Mouse (Mus musculus) induced T-regulatory cell, adult 2 months (primary cell): ENCODE results near the gene Abtb2.
"Not testable (repeated sequence)": the region's sequence is repeated elsewhere in the genome, so short reads cannot be mapped to it uniquely, and the experiment has no call there.

ENCODE experiments used
- DNase-seq: peaks from one replicate; pipeline ENCODE4 v3.0.0-alpha.2; 2012; ENCODE audit warnings: low read depth

The Abtb2 gene

DNA sequence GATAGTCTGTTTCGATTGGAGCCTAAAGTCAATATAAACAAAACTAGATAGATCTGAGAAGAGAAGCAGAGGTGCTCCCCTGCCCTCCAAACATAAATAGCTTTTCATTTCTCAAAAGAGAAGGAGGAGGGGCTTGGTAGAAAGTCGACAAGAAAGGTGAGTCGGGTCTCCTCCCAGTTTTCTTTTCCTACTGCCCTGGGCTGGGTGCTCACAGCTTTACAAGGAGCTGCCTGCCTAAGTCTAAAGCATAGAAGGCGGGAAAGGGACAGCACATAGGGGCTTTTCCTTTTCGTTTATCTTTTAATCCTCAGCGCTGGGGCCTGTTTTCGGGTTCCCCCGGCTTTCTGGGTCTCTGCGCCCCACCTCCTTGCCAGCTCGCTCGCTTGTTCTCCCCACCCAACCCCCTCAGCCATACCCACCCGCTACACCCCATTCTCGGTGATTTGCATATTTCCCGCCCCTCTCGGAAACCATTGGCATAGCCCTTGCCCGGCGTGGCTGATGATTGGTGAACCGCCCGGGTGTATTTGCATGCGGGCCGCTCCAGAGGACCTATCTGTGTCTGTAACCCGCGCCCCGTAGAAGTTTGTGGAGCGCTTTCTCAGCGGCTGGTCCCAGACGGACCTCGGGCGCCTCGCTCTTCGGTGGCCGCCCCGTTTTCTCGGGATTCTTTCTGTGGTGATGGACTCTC lies at the start of gene Abtb2:
Gene Abtb2, plus strand, starts transcription at position 579 of the 691 bp plus-strand sequence.
- peak; percentile 97 for DNase-seq

DNA sequence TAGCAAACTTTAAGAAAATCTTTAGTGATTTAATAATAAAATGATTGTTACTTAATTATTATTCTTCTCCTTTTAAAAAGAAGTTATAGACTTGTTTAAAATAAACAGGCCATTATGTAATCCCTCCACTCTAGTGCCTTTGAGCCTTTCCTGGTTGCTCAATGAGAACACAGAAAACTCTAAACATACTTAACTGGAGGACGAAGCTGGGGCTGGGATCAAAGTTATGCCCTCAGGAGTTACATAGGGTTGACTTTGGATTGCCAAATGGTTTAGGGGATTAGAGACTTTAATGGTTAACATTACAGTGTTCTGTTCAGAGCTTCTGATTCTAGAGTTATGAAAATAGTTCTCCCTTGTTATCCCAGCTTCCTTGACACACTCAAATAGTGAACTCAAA lies 49.6 kb upstream of the Abtb2 start:
- no peak for DNase-seq

DNA sequence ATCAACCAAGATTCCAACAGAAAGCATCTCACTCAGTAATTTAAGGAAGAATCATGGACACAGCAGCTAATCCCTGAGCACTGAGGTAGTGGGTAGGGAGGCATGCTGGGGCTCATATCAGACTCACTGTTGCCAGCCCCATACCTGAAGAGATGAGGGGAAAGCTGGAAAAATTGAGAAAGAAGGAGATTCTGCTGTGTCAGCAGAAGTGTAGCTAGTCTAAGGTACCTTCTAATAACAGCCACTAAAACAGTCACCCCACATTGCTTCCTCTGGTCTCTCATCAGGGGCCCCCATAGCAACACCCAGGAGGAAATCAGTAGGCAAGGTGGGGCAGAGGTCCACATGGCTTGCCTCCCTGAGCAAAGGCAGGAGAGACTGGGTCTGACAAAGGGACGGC lies 40.5 kb upstream of the Abtb2 start:
- DNase-seq, result no peak

DNA sequence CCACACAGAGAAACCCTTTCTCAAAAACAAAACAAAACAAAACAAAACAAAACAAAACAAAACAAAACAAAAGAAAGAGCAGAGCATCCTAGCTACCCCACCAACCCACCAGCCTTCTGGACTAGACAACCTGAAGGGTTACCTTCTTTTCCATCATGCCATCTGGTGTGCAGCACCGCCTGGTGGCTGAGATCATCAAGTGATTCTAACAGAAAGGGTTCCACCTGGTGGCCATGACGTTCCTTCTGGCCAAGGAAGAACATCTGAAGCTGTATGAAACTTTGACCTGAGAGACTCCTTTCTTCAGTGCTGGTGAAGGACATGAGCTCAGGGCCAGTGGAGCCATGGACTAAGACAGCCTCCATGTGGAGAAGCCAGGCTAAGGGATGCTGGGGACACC lies 19.0 kb upstream of the Abtb2 start:
- peak; percentile 86 for DNase-seq

DNA sequence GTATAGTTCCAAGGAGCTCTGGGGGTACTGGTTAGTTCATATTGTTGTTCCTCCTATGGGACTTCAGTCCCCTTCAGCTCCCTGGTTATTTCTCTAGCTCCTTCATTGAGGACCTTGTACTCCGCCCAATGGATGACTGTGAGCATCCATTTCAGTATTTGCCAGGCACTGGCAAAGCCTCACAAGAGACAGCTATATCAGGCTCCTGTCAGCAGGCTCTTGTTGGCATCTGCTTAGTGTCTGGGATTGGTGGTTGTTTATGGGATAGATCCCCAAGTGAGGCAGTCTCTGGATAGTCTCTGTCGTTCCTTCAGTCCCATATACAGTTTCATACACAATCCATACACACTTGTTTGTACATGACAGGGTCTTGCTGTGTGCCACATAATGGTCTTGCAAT lies 15.8 kb upstream of the Abtb2 start:
- DNase-seq, result not testable (repeated sequence)

DNA sequence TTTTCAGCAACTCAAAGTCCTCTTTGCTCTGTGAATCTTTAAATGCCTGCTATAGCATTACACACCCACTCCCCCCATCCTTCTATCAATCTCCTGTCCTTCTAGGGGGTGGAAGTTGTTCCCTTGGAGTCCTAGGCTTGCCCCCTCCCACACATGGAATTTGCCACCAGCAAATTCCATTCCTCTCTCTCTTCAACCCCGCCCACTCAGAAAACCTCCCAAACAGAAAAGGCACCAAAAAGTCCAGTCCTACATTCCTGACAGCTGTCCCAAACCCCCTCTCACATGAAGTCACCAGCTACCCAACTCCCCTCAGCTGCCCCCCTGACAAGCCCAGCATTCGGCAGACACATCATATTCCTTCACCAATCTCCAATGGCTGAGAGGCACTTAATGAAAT lies 12.1 kb upstream of the Abtb2 start:
- DNase-seq, result no peak

DNA sequence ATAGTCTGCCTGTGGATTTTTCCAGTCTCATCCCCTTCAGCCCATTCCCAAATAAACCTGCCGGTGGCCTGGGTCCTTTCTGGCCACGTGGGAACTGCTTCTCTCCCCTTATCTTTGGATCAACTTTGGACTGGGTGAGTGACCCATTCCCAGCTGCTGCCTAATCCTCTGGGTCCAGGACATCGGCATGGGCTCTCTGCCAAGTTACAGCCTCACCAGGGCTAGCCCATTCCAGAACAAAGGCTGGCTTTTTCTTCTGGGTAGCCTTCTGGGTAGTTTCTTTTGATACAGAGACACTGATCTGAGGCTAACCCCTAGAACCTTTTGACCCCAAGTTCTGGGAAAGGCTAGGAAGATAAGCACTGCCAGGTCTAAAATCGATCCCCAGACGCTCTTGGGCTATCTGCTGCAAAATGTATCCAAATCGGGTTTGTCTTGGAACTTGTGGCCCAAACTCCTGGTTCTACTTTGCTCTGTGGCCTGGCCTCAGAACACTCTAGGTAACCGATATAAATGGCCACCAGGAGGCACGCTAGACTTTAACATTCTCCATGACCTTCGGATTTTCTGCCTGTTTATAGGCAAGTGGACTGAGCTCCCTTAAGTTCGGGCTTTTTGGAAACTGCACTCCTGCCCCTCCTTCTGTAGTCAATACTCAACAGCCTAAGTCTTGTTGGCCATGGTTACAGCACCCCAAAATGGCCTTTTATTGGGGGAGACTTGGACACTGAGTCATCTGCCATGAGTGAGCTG lies 9.8 kb upstream of the Abtb2 start:
- DNase-seq, result peak; percentile 64

DNA sequence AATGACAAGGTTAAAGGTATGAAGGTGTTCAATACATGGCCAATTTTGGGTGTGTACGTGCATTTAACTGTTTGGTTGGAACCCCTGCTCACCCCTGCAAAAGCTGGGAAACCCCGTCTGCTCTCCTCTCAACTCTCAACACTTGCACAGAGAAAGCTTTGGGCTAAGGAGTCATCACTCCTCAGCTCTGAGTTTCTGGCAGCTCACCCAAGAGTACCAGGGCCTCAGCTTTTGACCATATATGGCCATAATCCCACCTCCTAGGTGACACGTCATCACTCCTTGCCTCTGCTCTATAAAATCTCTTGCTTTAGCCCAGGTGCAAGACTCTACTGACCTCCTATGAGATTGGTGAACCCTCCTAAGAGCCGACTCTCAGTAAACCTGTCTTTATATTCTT lies 5.2 kb upstream of the Abtb2 start:
- no peak for DNase-seq

DNA sequence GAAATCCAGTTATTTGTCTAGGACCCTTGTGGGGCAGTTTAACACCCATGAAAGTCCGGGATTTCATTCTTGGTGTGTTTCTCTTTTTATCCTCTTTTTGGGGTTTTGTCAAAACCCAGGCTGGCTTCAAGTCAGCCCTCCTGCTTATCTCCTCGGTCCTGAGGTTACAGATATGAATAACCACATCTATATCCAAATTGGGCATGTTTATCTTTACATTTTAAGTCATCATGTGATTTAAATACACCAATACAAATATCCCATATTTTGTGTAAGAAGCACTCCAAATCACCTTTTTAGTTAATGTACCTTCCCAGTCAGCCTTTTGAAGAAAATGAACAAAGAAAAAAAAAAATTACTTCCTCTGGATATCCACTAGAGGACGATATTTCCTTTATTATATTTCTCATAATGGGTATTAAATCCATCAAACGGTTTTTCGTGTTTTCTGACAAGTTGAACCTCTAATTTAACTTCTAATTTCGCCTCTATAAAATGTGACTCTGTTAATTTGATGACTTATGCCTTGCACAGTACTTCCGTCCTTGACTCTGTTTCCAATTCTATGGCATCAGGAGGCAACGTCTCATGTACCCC lies 1.6 kb upstream of the Abtb2 start:
- DNase-seq, result peak; percentile 81

DNA sequence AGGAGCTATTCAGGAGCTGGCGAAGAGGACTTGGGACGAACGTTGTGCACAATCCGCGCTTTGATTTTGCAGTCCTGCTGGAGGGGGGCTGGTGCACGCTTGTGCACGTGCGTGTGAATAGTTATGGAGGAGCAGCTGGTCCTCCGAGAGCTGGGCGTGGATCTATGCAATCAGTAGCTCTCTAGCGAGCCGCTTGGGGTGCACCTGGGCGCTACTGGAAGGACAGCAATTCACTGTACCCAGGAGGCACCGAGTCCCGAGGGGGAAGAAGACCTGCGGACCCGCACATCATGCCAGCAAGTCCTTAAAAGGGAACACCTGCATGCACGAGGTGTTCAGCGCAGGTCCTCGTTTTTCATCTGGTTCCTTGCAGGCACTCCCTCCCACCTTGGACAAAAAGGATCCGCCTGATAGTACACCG lies 929 bp upstream of the Abtb2 start:
- DNase-seq, result peak; percentile 79

DNA sequence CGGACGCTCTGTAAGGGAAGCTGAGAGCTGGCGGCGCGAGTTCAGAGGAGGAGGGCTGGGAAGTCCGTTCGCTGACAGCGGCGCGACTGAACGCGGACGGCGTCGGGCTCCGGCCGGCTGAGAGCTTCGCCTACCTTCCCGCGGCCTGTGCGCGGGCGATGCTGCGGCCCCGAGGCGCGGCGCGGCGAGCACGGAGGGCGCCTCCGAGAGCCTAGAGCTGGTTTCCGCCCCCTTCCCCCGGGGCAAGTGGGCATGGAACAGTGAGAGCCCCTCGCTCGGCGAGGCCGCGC lies 258 bp downstream of the Abtb2 start:
- DNase-seq, result no peak

DNA sequence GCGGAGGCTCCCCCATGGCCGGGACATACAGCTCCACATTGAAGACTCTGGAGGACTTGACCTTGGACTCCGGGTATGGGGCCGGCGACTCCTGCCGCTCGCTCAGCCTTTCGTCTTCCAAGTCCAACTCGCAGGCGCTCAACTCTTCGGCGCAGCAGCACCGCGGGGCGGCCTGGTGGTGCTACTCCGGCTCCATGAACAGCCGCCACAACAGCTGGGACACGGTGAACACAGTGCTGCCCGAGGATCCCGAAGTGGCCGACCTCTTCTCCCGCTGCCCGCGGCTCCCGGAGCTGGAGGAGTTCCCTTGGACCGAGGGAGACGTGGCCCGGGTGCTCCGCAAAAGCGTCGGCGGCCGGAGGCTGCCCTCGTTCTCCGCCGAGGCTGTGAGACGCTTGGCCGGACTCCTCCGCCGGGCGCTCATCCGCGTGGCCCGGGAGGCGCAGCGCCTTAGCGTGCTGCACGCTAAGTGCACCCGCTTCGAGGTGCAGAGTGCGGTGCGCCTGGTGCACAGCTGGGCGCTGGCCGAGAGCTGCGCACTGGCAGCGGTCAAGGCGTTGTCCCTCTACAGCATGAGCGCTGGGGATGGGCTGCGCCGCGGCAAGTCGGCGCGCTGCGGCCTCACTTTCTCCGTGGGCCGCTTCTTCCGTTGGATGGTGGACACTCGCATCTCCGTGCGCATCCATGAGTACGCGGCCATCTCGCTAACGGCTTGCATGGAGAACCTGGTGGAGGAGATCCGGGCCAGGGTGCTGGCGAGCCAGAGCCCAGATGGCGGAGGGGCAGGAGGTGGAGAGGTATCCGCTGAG lies 807 bp downstream of the Abtb2 start:
- peak; percentile 65 for DNase-seq

DNA sequence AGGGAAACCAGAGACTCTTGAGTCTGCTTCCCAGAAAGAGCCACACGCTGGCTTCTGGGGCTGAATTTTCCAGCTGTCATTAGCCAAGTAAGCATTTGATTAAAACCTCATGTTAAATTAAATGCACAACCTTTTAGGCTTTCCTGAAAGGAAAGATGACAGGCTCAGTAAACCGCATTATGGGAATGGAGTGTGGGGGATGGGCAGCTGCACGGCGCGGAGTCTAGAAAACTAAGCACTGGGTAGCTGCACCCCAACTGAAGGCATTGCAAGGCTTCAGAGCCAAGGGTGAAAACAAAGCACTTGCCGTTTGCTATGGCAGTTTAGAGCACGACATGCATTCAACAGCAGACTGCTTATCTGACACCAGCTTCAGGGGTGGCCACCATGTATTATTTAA lies 2.1 kb downstream of the Abtb2 start:
- DNase-seq, result no peak

DNA sequence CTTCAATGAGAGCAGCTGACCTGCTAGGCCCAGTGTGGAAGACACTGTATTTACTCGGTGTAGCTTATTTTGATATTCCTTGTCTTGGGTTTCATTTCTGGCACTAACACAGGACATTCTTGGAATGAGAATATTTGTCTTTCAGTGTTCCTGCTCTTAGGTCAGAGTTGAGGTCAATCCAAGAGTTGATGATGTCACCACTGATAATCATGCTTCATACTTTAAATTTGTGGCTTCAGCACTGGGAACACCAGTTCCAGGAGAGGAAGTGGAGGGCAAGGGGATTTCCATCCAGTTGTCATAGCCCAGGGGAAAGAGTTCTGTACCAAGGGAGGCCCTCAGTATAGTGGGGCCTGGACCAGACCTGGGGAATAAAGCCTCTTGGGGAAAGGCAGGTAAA lies 3.6 kb downstream of the Abtb2 start:
- DNase-seq, result peak; percentile 32

DNA sequence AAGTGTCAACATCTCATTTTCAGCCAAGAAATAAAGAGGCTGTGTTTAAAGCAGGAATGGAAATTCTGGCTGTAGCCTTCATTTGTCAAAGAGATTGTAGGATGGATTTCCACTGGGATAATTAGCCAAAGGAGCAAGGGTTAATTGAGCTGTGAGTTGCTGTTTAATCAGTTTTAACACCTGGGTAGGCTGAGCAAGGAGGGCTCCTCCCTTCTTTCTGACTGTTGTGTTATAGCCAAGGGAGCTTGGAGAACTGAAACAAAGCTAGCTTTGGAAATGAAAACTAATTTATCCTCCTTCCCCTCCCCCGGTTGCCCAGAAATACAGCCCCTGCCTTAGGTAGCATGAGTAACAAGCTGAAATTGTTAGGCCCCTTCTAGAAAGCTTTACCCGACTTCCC lies 6.2 kb downstream of the Abtb2 start:
- no peak for DNase-seq

DNA sequence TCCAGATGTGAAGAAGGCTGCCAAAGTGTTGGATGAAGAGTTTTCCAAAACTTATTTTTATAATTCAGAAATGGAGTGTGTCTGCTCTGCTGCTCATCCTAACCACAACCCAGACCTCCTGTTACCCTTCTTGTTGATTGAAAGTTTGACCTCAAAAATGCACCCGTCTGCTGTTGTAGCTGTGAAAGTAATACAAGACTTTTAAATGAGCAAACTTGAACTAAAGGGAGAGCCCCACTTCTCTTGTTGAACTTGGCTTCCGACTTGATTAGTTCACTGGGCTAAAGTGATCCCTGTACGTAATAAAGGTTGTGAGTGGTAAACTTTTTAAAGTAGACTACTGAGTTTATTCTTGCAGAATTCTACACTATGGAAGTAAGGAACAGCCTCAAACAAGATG lies 10.3 kb downstream of the Abtb2 start:
- DNase-seq, result peak; percentile 46

DNA sequence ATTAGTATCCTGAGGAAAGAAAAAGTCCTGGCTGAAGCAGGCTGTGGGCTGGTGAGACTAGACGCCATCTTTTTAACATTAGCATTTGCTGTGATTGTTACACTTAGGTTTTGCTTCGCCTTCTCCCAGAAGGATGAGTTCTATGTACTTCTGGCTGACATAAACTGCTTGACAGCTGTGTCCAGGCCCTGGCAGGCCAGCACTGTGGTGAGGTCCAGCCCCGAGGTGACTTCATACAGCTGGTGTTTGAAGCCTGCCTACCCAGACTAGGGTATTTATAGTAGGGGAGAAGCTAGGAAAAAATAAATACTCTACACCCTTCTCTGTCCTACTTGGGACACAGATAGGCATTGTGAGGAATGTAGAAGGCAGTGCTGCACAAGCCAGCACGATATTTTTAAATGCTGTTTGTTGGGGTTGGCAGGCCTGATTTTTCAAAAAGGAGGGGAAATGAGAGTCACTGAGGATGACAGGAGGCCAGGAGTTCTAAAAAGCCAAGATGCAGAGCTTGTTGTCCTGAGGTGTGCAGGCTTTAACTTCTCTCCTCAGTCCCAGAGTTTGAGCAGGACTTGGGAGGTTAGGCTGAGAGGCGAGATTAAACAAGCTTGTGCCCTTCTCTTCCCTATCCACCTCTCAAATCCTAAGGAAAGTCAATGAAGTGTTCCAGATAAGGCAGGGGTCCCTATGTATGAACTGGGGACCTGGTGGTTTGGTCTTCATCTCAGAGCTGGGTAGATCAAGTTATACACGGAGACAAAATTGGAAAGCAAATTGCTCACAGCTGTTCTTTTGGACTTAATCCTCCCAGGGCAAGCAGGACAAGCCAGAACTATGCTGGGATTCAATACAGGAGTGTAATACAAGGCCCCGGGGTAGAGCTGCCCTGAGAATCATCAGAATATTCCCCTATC lies 11.9 kb downstream of the Abtb2 start:
- DNase-seq, result no peak

DNA sequence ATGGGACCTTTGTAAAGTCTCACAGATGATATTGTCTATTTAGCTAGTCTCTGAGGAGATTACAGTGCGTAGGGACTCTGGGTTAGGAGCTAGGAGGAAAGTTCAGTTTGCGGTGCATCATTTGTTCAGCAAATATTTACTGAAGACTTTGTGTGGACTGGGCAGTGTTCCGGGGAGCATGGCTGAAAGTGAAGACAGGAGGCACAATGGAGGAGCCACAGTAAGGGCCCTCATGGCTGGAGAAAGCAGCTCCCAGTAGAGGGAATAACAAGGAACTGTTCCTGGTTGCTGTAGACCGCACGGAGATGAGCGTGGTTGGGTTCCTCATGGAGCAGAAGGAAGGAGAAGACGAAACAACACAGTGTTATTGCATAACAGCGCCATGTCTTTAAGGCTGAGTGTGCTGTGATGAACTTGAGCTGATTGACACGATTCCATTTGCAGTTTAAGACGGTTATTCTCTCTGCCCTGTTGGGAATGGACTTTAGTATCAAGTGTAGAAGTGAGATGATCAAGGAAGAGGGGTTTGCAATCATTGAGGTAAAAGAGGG lies 12.6 kb downstream of the Abtb2 start:
- DNase-seq, result no peak

DNA sequence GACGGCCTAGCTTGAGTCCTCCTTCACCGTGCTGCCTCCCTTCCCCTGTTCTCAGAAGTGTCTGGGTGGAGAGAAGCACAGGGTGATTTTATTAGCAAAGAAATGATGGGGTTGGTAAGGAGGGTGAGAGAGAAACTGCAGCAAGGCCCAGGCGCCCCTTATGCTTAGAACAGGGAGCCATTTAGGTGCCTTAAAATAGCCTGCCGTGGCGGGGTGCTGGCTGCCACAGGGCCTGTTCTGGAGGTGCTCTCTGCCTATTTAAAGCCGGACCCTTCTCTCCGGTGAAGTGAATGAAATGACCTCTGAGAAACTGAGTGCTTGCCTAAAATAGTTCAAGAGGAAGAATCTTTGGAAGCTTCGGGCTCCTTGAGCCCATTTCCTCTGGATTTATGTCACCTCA lies 14.6 kb downstream of the Abtb2 start:
- no peak for DNase-seq

DNA sequence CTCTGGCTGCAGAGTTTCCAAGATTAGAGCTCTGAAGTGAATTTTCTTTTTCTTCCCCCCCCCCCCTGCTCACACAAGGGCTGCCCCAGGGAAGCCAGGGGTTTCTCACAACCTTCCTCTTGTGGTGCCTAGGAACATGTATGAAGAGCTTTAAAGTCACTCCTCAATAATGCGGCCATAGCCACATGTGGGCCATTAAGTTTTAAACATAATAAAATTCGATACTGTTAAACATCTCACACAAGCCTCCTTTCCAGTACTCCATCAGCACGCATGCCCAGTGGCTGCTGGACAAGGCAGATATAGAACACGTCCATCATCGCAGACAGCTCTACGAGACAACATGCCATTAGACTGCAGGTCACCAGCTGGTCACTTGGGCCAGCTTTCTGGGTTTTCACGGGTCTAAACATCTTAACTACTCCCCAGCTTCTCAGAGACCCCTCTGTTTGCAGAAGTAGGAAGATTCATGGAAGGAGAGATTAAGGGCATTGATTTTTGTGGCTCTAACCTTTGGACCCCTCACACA lies 15.3 kb downstream of the Abtb2 start:
- DNase-seq, result no peak

DNA sequence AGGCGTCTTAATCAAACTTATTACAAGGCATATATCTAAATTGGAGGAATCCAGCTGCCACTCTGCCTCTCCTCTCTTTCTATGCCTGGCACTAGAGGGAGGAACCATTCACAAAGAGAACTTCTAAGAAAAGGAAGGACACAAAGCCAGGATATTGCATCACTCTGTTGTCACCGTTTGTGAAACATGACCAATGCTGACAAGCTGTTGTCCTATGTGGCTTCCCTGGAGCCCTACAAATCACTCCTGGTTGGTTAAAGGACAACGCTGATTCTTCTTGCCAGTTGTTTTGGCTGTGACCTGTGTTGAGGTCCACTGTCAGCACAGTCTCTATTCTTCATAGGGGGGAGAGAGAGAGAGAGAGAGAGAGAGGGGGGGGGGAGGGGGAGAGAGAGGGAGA lies 17.2 kb downstream of the Abtb2 start:
- no peak for DNase-seq
